Mouse (Mus musculus) heart, embryonic 10.5 days (tissue): ENCODE data around the gene Rnf186. TPM values are rescaled to one million over a fixed set of nuclear protein-coding genes. Genes with fewer than 3 reads are reported as not detected.

Experiments
- DNase-seq: peaks from one replicate; pipeline ENCODE4 v3.0.0-alpha.2; 2017; ENCODE audit warnings: low spot score
- H3K27ac ChIP-seq: fragments of 300-500 bp; sonication (generic); 2 replicates; pipeline ENCODE4 v1.5.1; 2016; ENCODE audit warnings: mild to moderate bottlenecking
- H3K27me3 ChIP-seq: fragments of 300-500 bp; sonication (generic); 2 replicates; pipeline ENCODE4 v1.6.1; 2016; ENCODE audit warnings: mild to moderate bottlenecking; ENCODE audit not compliant: poor library complexity, insufficient read depth, severe bottlenecking
- H3K36me3 ChIP-seq: fragments of 300-500 bp; sonication (generic); 2 replicates; pipeline ENCODE4 v1.6.1; 2016; ENCODE audit warnings: mild to moderate bottlenecking, moderate library complexity
- H3K4me1 ChIP-seq: fragments of 300-500 bp; sonication (generic); 2 replicates; pipeline ENCODE4 v1.6.1; 2016; ENCODE audit warnings: mild to moderate bottlenecking
- H3K4me3 ChIP-seq: fragments of 300-500 bp; sonication (generic); 2 replicates; pipeline ENCODE4 v1.5.1; 2016; ENCODE audit warnings: mild to moderate bottlenecking, moderate library complexity
- H3K9me3 ChIP-seq: fragments of 300-500 bp; sonication (generic); 2 replicates; pipeline ENCODE4 v1.6.1; 2016; ENCODE audit warnings: mild to moderate bottlenecking, moderate library complexity
- WGBS: fragments of 180-500 bp; shearing (Covaris S2); methylation state at CpG from one replicate; pipeline ENCODE4 v1.1.7; 2016; 5-methylcytosine and 5-hydroxymethylcytosine counted together
- polyA plus RNA-seq: library from polyadenylated mRNA; unstranded; fragments of >200 nt; fragmentation: Nextera tagmentation; extraction: Ambion mirVana; gene quantifications from 2 replicates; pipeline ENCODE4 v1.2.1, GENCODE M21; 2016

Rnf186 gene
- polyA plus RNA-seq = 0.14 TPM in 1 of 2 replicates, not detected in the other

DNA sequence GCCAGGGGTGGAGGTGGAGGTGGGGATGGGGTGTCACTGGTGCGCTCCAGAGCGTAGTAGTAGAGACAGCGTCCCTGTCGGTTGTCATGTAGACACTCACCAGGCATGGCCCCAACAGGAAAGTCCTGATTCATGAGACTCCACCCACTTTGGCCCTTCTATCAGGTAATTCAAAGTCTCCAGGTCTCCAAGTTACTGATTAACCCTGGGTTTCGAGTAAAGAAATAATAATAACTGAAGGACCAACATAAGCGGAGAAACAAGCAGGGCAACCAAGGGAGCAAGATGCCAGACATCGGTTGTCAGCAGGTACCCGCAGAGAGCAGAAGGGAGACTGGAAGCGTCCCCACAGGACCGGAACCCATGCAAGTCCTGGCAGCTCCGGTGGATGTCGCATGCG lies at the start of gene Rnf186:
Gene Rnf186 (plus strand): TSS at position 247 of the 400 bp plus-strand sequence.
- peaks cover 28% of the 10 kb centered on the region for H3K4me1 ChIP-seq
- no peak within 1 kb of the TSS for H3K4me3 ChIP-seq
- peaks cover 18% of the 10 kb centered on the region for H3K27me3 ChIP-seq
- H3K9me3 ChIP-seq = no peaks in the 10 kb centered on the region
- no peaks in the 10 kb centered on the region for H3K36me3 ChIP-seq
- DNase-seq = no peak
- H3K27ac ChIP-seq = no peak within 1 kb of the TSS
- 83% methylated on average over 13 of the region's 13 CpGs for WGBS

DNA sequence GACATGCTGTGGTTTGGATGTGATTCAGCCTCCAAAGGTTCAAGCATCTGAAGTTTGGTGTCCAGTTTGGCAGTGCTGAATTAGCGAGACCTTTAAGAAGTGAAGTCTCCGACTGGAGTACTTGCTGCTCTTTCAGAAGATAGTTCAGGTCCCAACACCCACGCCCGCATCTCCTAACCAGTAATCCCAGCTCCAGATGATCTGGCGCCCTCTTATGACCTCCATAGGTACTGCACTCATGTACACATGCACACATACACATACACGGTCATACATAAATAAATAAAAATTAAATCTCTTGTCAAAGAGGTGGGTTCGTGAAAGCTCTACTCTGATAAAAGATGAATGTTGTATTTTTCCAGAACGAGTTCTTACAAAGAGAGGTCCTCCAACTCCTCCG lies 49.6 kb upstream of the Rnf186 start:
- WGBS = 80% methylated on average over 9 of the region's 9 CpGs
- Histone ChIP-seq H3K4me1 (peaks cover 12% of the 10 kb centered on the region; the same call in 1 of the 2 replicates), H3K4me3 (no peak overlapping the region), H3K36me3 (no peaks in the 10 kb centered on the region), H3K9me3 (no peaks in the 10 kb centered on the region), H3K27me3 (peaks cover 10% of the 10 kb centered on the region; the same call in 1 of the 2 replicates), H3K27ac (no peak overlapping the region)
- DNase-seq = no peak

DNA sequence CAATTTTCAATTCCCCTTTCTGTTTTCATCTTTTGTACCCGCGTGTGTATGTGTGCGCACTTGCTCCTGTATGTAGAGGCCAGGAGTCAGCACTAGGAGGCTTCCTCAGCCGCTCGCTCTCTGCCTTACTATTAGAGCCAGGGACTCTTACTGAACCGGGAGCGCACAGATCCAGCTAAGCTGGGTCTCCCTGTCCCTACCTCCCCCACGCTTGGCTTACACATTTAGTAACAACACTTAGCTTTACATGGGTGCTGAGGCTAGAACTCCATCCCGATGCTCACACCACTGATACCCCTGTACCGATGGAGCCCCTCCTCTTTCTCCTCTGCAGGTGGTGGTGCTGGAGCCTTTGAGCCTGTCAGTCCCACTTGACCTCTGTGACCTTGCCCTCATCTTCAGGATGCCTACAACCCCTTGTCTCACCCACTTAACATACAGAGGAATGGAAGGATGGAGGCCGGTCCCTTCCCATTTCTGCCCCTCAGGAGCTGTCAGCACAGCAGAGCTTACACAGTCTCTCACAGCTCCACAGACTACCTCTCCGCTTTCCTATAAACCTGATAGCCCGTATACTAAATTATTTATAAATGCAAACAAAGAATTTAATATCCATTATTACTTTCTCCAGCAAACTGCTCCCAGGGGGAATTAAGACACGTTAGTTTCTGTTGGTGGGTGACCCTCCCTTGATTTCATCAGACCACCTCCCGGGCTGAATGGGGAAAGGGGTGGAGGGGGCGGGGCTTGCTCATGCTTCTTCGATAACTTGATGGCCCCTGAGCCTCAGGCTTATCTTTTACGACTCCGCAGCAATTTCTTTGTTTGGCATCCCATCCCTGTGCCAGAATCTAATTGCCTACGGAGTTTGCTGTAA lies 45.4 kb upstream of the Rnf186 start:
- H3K9me3 ChIP-seq = no peaks in the 10 kb centered on the region
- DNase-seq = no peak
- H3K27ac ChIP-seq = no peak overlapping the region
- H3K4me1 ChIP-seq = 0 out of 2 replicates have a peak, but pooled peaks cover 4% of the 10 kb centered on the region
- peaks cover 16% of the 10 kb centered on the region; the same call in 1 of the 2 replicates for H3K27me3 ChIP-seq
- no peaks in the 10 kb centered on the region for H3K36me3 ChIP-seq
- peak overlapping the region; percentile 20; the same call in 1 of the 2 replicates for H3K4me3 ChIP-seq
- 35% methylated on average over 20 of the region's 20 CpGs for WGBS

- Histone ChIP-seq H3K36me3 (no peaks in the 10 kb centered on the region), H3K27ac (no peak overlapping the region), H3K4me3 (peak overlapping the region; percentile 20; the same call in 1 of the 2 replicates), H3K4me1 (0 out of 2 replicates have a peak, but pooled peaks cover 4% of the 10 kb centered on the region), H3K27me3 (peaks cover 16% of the 10 kb centered on the region; the same call in 1 of the 2 replicates), H3K9me3 (no peaks in the 10 kb centered on the region)
- WGBS = 1% methylated on average over 11 of the region's 11 CpGs
- DNase-seq = peak; percentile 92
Observed at GRCm38 (mm10) chr4:138922131-138922459, 44.8 kb upstream of the Rnf186 start.

- Histone ChIP-seq H3K4me3 (no peak overlapping the region), H3K36me3 (no peaks in the 10 kb centered on the region), H3K27me3 (peaks cover 15% of the 10 kb centered on the region; the same call in 1 of the 2 replicates), H3K4me1 (0 out of 2 replicates have a peak, but pooled peaks cover 4% of the 10 kb centered on the region), H3K27ac (no peak overlapping the region), H3K9me3 (no peaks in the 10 kb centered on the region)
- WGBS = 31% methylated on average over 2 of the region's 2 CpGs
- DNase-seq = no peak
Observed at GRCm38 (mm10) chr4:138925561-138925960, 41.4 kb upstream of the Rnf186 start.

GRCm38 (mm10) chr4:138933862-138934261 lies 33.0 kb upstream of the Rnf186 start:
- no peaks in the 10 kb centered on the region for H3K36me3 ChIP-seq
- WGBS = 42% methylated on average over 3 of the region's 3 CpGs
- no peak overlapping the region for H3K27ac ChIP-seq
- H3K9me3 ChIP-seq = no peaks in the 10 kb centered on the region
- DNase-seq = no peak
- H3K4me3 ChIP-seq = no peak overlapping the region
- H3K4me1 ChIP-seq = no peaks in the 10 kb centered on the region
- no peaks in the 10 kb centered on the region for H3K27me3 ChIP-seq

DNA sequence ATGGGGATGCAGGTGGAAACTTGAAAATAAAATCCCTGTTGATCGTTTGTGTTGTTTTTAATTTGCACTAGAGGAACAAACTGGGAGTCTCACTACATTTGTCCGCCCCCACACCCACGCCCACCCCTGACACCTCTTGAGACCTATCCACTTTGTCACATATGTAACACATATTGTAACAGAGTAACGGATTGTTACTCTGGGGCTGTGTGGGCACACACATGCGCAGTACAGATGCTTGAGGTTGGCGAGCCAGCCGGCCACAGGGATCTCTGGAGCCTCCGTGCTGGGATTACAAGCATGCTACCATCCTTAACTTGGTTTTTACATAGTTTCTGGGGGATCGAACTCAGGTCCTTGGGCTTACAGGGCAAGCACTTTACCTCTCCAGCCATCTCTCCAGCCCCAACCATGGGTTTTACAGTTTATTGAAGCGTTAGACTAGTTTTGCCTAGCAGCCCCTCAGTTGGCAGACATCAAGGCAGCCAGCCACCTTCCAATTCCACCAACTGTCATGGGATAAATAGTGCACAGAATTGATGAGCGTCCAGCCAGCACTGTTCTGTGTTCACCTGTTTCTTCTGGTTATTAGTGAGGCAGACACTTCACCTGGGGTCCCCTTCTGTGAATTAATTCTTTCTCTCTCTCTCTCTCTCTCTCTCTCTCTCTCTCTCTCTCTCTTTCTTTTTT lies 32.3 kb upstream of the Rnf186 start:
- no peaks in the 10 kb centered on the region for H3K9me3 ChIP-seq
- no peak overlapping the region for H3K4me3 ChIP-seq
- H3K36me3 ChIP-seq = no peaks in the 10 kb centered on the region
- no peaks in the 10 kb centered on the region for H3K27me3 ChIP-seq
- WGBS = 81% methylated on average over 11 of the region's 11 CpGs
- no peak overlapping the region for H3K27ac ChIP-seq
- H3K4me1 ChIP-seq = peaks cover 4% of the 10 kb centered on the region; the same call in 1 of the 2 replicates
- DNase-seq = no peak

GRCm38 (mm10) chr4:138938495-138939269 lies 28.2 kb upstream of the Rnf186 start:
- H3K4me1 ChIP-seq = peaks cover 10% of the 10 kb centered on the region
- no peaks in the 10 kb centered on the region for H3K36me3 ChIP-seq
- 75% methylated on average over 10 of the region's 10 CpGs for WGBS
- no peaks in the 10 kb centered on the region for H3K9me3 ChIP-seq
- DNase-seq = no peak
- peaks cover 8% of the 10 kb centered on the region; the same call in 1 of the 2 replicates for H3K27me3 ChIP-seq
- H3K4me3 ChIP-seq = no peak overlapping the region
- no peak overlapping the region for H3K27ac ChIP-seq

DNA sequence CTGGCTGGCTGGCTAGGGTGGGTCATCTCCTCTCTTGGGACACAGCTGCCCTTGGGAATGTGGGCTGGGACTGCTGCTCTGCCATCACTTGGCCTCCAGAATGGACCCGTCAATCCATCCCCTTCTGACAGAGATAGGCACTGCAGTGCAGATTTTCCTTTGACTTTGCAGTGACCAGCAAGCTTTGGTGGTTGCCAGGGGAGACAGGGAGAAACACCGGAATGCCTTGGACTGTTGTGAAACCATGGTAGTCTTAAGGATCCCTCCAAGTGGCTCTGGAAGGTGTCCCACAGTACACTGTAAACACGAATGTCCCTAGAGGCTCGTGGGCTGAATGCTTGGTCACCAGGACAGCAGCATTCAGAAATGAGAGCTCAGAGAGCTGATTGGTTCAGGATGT lies 27.4 kb upstream of the Rnf186 start:
- no peak for DNase-seq
- H3K4me3 ChIP-seq = no peak overlapping the region
- 66% methylated on average over 4 of the region's 4 CpGs for WGBS
- H3K4me1 ChIP-seq = peaks cover 10% of the 10 kb centered on the region
- no peaks in the 10 kb centered on the region for H3K36me3 ChIP-seq
- no peak overlapping the region for H3K27ac ChIP-seq
- no peaks in the 10 kb centered on the region for H3K9me3 ChIP-seq
- H3K27me3 ChIP-seq = peaks cover 8% of the 10 kb centered on the region; the same call in 1 of the 2 replicates

DNA sequence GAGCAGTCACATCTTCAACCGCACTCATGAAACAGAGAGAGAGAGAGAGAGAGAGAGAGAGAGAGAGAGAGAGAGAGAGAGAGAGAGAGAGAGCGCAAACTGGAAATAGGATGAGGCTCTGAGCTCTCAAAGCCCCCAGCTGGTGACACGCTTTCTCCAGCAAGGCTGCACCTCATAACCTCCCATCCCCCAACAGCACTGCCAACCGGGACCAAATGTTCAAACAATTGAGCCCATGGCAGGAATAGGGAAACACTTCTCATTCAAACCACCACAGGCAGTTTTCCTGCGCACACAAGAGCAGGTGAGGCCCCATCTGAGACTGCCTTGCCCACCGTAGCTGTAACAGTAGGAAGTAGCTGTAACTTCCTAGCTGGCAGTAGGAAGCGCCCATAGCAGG lies 25.5 kb upstream of the Rnf186 start:
- peaks cover 11% of the 10 kb centered on the region; the same call in 1 of the 2 replicates for H3K27me3 ChIP-seq
- WGBS = 34% methylated on average over 7 of the region's 7 CpGs
- H3K36me3 ChIP-seq = no peaks in the 10 kb centered on the region
- H3K4me1 ChIP-seq = peaks cover 10% of the 10 kb centered on the region
- no peak for DNase-seq
- no peak overlapping the region for H3K4me3 ChIP-seq
- no peak overlapping the region for H3K27ac ChIP-seq
- H3K9me3 ChIP-seq = no peaks in the 10 kb centered on the region

DNA sequence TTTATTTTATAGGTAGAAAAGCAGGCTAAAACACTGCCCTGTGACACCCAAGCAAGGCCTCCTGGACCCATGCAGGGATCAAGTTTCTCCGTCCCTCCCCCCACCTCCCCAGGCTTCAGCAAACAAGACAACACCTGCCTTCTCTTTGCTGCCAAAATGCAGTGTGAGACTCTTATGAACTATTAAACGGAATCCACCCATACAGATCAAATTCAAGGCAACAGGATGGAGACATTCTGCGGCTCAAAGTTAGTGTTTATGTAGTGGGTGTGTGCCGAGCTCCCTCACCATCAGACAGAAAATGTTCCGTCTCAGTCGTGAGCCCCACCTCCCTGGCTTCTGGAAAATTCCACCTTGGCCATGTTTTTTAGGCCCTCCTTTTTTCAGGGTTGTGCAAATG lies 24.9 kb upstream of the Rnf186 start:
- no peak for DNase-seq
- H3K4me1 ChIP-seq = peaks cover 10% of the 10 kb centered on the region
- peaks cover 14% of the 10 kb centered on the region; the same call in 1 of the 2 replicates for H3K27me3 ChIP-seq
- 59% methylated on average over 6 of the region's 6 CpGs for WGBS
- H3K9me3 ChIP-seq = no peaks in the 10 kb centered on the region
- no peak overlapping the region for H3K27ac ChIP-seq
- no peaks in the 10 kb centered on the region for H3K36me3 ChIP-seq
- no peak overlapping the region for H3K4me3 ChIP-seq

DNA sequence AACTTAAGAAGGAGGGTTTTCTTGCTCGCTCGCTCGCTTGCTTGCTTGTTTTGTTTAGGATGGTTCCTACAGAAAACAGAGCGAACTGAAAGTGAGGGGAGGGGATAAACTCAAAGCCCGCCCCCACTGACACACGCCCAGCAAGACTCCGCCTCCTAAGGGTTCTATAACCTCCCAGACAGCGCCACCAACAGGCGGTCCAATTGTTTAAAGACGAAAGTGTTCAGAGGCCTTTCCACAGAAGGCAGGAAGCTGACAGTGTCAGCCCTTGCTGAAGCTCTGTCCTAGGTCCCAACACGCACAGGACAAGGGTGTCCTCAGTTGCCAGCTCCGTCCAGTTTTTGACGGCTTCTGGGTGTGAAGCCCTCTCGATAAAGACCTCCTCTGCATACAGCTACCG lies 23.2 kb upstream of the Rnf186 start:
- H3K27me3 ChIP-seq = peaks cover 14% of the 10 kb centered on the region; the same call in 1 of the 2 replicates
- DNase-seq = peak; percentile 83
- H3K27ac ChIP-seq = no peak overlapping the region
- WGBS = 21% methylated on average over 15 of the region's 15 CpGs
- no peaks in the 10 kb centered on the region for H3K9me3 ChIP-seq
- no peaks in the 10 kb centered on the region for H3K36me3 ChIP-seq
- peaks cover 10% of the 10 kb centered on the region for H3K4me1 ChIP-seq
- peak overlapping the region; percentile 35; the same call in 1 of the 2 replicates for H3K4me3 ChIP-seq
